Mouse (Mus musculus) G1E (cell line): ENCODE data around the gene S100a14. TPM values are rescaled to one million over a fixed set of nuclear protein-coding genes. Genes with fewer than 3 reads are reported as not detected.

ENCODE experiments used
- ATAC-seq: 2 replicates; pipeline ENCODE4 v1.8.0; 2016; ENCODE audit warnings: mild to moderate bottlenecking; ENCODE audit not compliant: insufficient number of reproducible peaks, poor library complexity, low FRiP score, severe bottlenecking; ENCODE audit errors: extremely low read depth
- DNase-seq: peaks from one replicate; pipeline ENCODE4 v3.0.0; 2012; ENCODE audit warnings: low spot score
- H3K27me3 ChIP-seq: 2 replicates; pipeline ENCODE4 v1.6.1; 2012; ENCODE audit warnings: mild to moderate bottlenecking, low read length, inconsistent platforms; ENCODE audit not compliant: insufficient read depth
- H3K36me3 ChIP-seq: replicated peaks from 2 replicates; pipeline ENCODE3; 2012; ENCODE audit warnings: mild to moderate bottlenecking, inconsistent platforms
- H3K4me1 ChIP-seq: 2 replicates; pipeline ENCODE4 v1.6.1; 2012; ENCODE audit warnings: low read depth, low read length, inconsistent platforms, mixed read lengths; ENCODE audit not compliant: insufficient read depth
- H3K4me3 ChIP-seq: 2 replicates; pipeline ENCODE4 v1.5.1; 2012; ENCODE audit warnings: low read depth, mild to moderate bottlenecking, inconsistent platforms, low read length, moderate library complexity, mixed read lengths
- H3K9me3 ChIP-seq: replicated peaks from 2 replicates; pipeline ENCODE4 v1.6.1; 2012; ENCODE audit warnings: inconsistent platforms
- CTCF ChIP-seq: IDR thresholded peaks from 2 replicates; pipeline ENCODE4 v1.5.1; 2012; ENCODE audit warnings: low read depth, low read length, inconsistent platforms, mixed read lengths
- GATA1 ChIP-seq: IDR thresholded peaks from 2 replicates; pipeline ENCODE4 v1.6.1; 2012; ENCODE audit warnings: borderline replicate concordance, low read length, inconsistent platforms, mixed read lengths
- GATA2 ChIP-seq: IDR thresholded peaks from 2 replicates; pipeline ENCODE4 v1.6.1; 2012; ENCODE audit warnings: low read depth, low read length, inconsistent platforms, borderline replicate concordance
- POLR2AphosphoS5 ChIP-seq: IDR thresholded peaks from 2 replicates; pipeline ENCODE4 v1.6.1; 2012; ENCODE audit warnings: low read depth, low read length, inconsistent platforms; ENCODE audit not compliant: insufficient replicate concordance
- TAL1 ChIP-seq: conservative IDR thresholded peaks from 2 replicates; pipeline ENCODE4 v1.6.1; 2012; ENCODE audit warnings: low read depth, low read length, inconsistent platforms, mixed read lengths
- polyA plus RNA-seq: library from polyadenylated mRNA; stranded (reverse); fragments of >175 nt; gene quantifications from 2 replicates; pipeline ENCODE4 v1.2.3, GENCODE M21; 2012
- total RNA-seq, 2 experiments: library from RNA; stranded (forward) in 1 of 2; stranded (reverse) in 1 of 2; fragments of 200-1000 nt in 1 of 2; fragments of >200 nt in 1 of 2; fragmentation: Nextera tagmentation in 1 of 2; gene quantifications; 2 replicates each; pipeline ENCODE4 v1.2.3; 2014 to 2017

S100a14 gene
- total and polyA plus RNA-seq, 3 experiments, result not detected

DNA sequence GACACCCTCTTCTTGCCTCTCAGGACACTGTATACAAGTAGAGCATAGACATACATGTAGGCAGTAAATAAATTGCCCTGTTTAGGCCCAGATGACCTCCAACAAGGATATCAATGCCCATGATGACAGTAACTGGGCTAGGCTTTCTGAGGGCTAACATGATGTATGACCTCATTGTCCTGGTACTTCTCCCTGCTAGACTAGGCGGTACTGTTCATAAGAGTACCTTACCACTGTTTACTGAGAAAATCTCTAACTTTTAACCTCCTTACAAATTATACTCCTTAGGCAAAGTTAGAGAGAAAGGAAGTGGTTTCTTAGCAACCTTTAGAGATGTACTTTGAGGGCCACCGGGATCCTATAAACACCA lies 23.8 kb downstream of the S100a14 start:
- H3K27me3 ChIP-seq, result peaks cover 4% of the 10 kb centered on the region; the same call in 1 of the 2 replicates
- no peak for ATAC-seq
- DNase-seq, result no peak
- no peak for TF ChIP-seq GATA2
- no peak for TF ChIP-seq GATA1
- TF ChIP-seq POLR2AphosphoS5, result no peak
- TF ChIP-seq CTCF, result no peak
- no peak for TF ChIP-seq TAL1
- H3K4me3 ChIP-seq, result no peak overlapping the region
- no peaks in the 10 kb centered on the region for H3K36me3 ChIP-seq
- H3K9me3 ChIP-seq, result no peaks in the 10 kb centered on the region
- H3K4me1 ChIP-seq, result no peaks in the 10 kb centered on the region

- no peak for DNase-seq
- H3K9me3 ChIP-seq, result no peaks in the 10 kb centered on the region
- no peak overlapping the region for H3K4me3 ChIP-seq
- no peaks in the 10 kb centered on the region for H3K4me1 ChIP-seq
- no peak for ATAC-seq
- no peak for TF ChIP-seq GATA2
- TF ChIP-seq CTCF, result no peak
- no peak for TF ChIP-seq TAL1
- TF ChIP-seq GATA1, result no peak
- peaks cover 7% of the 10 kb centered on the region; the same call in 1 of the 2 replicates for H3K27me3 ChIP-seq
- no peaks in the 10 kb centered on the region for H3K36me3 ChIP-seq
Measured at GRCm38 (mm10) chr3:90552231-90552630, 25.6 kb downstream of the S100a14 start.

DNA sequence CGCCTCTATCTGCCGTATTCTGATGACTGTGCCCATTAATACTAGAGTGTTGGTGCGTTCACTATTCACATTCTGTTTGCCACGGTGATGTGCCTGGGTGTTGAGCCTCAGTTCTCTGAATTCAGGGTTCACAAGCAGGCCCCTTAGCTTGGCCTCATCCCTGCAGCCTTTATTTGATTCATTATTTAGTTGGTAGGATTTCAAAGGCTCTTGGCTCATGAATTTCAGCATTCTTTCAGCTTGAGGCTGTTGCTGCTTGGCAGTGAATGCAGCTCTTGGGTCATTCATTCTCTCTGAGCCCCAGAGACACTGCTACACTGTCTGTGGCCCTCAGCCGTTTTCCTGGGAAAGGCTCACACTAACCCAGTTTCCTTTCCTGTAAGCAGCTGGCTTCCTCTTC lies 29.3 kb downstream of the S100a14 start:
- Histone ChIP-seq H3K9me3 (no peaks in the 10 kb centered on the region), H3K36me3 (no peaks in the 10 kb centered on the region), H3K27me3 (peaks cover 8% of the 10 kb centered on the region; the same call in 1 of the 2 replicates), H3K4me1 (no peaks in the 10 kb centered on the region), H3K4me3 (no peak overlapping the region)
- TF ChIP-seq TAL1 (no peak), GATA2 (no peak), POLR2AphosphoS5 (no peak), CTCF (no peak), GATA1 (no peak)
- no peak for ATAC-seq
- DNase-seq, result no peak

- no peaks in the 10 kb centered on the region for H3K36me3 ChIP-seq
- no peaks in the 10 kb centered on the region for H3K4me1 ChIP-seq
- no peak for DNase-seq
- TF ChIP-seq TAL1 (no peak), POLR2AphosphoS5 (no peak), GATA1 (no peak), CTCF (no peak), GATA2 (no peak)
- ATAC-seq, result no peak
- no peak within 1 kb of the TSS for H3K4me3 ChIP-seq
- H3K27me3 ChIP-seq, result peaks cover 10% of the 10 kb centered on the region
- H3K9me3 ChIP-seq, result no peaks in the 10 kb centered on the region
Measured at GRCm38 (mm10) chr3:90560008-90560628, 33.5 kb downstream of the S100a14 start, which contains the start of gene S100a3. Gene S100a3 (plus strand): TSS chr3:90560578.

DNA sequence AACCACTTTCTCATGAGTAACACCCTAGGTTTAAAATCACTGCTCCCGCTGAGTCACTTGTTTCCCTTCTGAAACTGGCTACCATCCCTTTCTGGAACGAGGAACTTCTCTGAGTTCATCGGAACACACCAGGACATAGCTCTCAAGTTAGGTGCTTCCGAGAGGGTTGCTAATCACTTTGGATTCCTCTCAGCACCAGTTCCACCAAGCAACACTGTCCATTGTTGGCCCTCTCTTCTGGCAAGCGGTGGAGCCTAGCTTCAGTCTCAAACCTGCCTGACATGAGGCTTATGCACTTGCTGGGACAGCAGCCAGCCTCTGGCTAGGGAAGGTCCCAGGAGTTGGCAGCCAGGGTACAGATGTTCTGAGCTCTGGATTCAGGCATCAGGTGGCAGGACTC lies 48.0 kb downstream of the S100a14 start:
- TF ChIP-seq POLR2AphosphoS5 (no peak), CTCF (no peak), GATA1 (no peak), TAL1 (no peak), GATA2 (no peak)
- Histone ChIP-seq H3K9me3 (no peaks in the 10 kb centered on the region), H3K36me3 (no peaks in the 10 kb centered on the region), H3K27me3 (peaks cover 13% of the 10 kb centered on the region), H3K4me1 (no peaks in the 10 kb centered on the region), H3K4me3 (no peak overlapping the region)
- no peak for DNase-seq
- ATAC-seq, result no peak

DNA sequence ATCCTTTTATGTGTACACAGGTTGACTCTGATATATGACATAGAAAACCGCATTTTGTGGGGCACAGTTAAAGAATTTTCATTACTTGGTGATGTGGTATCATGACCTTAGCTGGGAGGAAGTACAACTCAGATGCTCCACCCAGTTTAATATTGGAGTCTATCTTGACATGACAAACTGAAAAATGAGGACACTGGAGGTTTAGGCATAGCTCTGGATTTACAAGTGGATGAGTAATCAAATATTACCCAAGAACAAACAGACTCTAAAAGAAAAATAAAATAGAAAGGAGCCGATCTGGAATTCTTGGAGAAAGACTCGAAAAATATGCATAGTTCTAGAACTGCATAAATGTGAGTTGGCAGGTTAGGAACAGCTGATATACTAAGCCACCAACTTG lies 48.7 kb downstream of the S100a14 start:
- H3K27me3 ChIP-seq, result peaks cover 14% of the 10 kb centered on the region
- no peaks in the 10 kb centered on the region for H3K9me3 ChIP-seq
- H3K4me1 ChIP-seq, result no peaks in the 10 kb centered on the region
- no peaks in the 10 kb centered on the region for H3K36me3 ChIP-seq
- DNase-seq (no peak), ATAC-seq (no peak)
- H3K4me3 ChIP-seq, result no peak overlapping the region
- no peak for TF ChIP-seq TAL1
- no peak for TF ChIP-seq GATA2
- no peak for TF ChIP-seq GATA1
